Mouse (Mus musculus) heart, embryonic 14.5 days (tissue): ENCODE data around the gene Ccdc33. TPM values are rescaled to one million over a fixed set of nuclear protein-coding genes. Genes with fewer than 3 reads are reported as not detected.
A peak's percentile ranks its signal among the peaks of the same experiment; 100 is the strongest.

Experiments
- ATAC-seq: fragments of 200-750 bp; cut with Nextera tagmentation; 2 replicates; pipeline ENCODE4 v1.8.0; 2017; ENCODE audit warnings: low read depth, moderate TSS enrichment; ENCODE audit not compliant: insufficient number of reproducible peaks, insufficient read depth, low FRiP score
- H3K27ac ChIP-seq, 2 experiments: fragments of 200-500 bp in 1 of 2; fragments of 300-500 bp in 1 of 2; sonication (generic) in 1 of 2; replicated peaks in 1 of 2; 2 replicates each; pipeline ENCODE4 v1.5.1; 2012 to 2014; ENCODE audit warnings: low read depth in 2 of 2, low read length in 2 of 2, control low read depth in 1 of 2, mild to moderate bottlenecking in 1 of 2, mixed read lengths in 1 of 2; ENCODE audit not compliant: control insufficient read depth in 1 of 2, insufficient read depth in 1 of 2
- H3K27me3 ChIP-seq: fragments of 300-500 bp; sonication (generic); 2 replicates; pipeline ENCODE4 v1.6.1; 2014; ENCODE audit warnings: mild to moderate bottlenecking, low read length, control low read depth; ENCODE audit not compliant: control insufficient read depth, insufficient read depth
- H3K36me3 ChIP-seq: fragments of 300-500 bp; sonication (generic); 2 replicates; pipeline ENCODE4 v1.6.1; 2014; ENCODE audit warnings: mild to moderate bottlenecking, control low read depth, low read length, mixed read lengths; ENCODE audit not compliant: control insufficient read depth, insufficient read depth
- H3K4me1 ChIP-seq, 2 experiments: fragments of 200-500 bp in 1 of 2; fragments of 300-500 bp in 1 of 2; sonication (generic) in 1 of 2; 2 replicates each; pipeline ENCODE4 v1.6.1; 2012 to 2014; ENCODE audit warnings: low read length in 2 of 2, control low read depth in 1 of 2, mixed read lengths in 1 of 2; ENCODE audit not compliant: control insufficient read depth in 2 of 2, insufficient read depth in 2 of 2
- H3K4me2 ChIP-seq: fragments of 300-500 bp; sonication (generic); 2 replicates; pipeline ENCODE4 v1.6.1; 2014; ENCODE audit warnings: mild to moderate bottlenecking, low read length
- H3K4me3 ChIP-seq, 2 experiments: fragments of 200-500 bp in 1 of 2; fragments of 300-500 bp in 1 of 2; sonication (generic) in 1 of 2; 2 replicates each; pipeline ENCODE4 v1.5.1; 2012 to 2014; ENCODE audit warnings: low read length in 2 of 2, mild to moderate bottlenecking in 2 of 2, control low read depth in 1 of 2, low read depth in 1 of 2, moderate library complexity in 1 of 2; ENCODE audit not compliant: control insufficient read depth in 1 of 2, insufficient read depth in 1 of 2
- H3K9ac ChIP-seq: fragments of 300-500 bp; sonication (generic); 2 replicates; pipeline ENCODE4 v1.6.1; 2014; ENCODE audit warnings: mild to moderate bottlenecking, low read length
- H3K9me3 ChIP-seq: fragments of 300-500 bp; sonication (generic); 2 replicates; pipeline ENCODE4 v1.6.1; 2016; ENCODE audit warnings: low read length, control low read depth; ENCODE audit not compliant: control insufficient read depth
- WGBS: fragments of 180-500 bp; shearing (Covaris S2); extraction: QIAGEN DNeasy Blood & Tissue Kit; methylation state at CpG from one replicate; pipeline ENCODE4 v1.1.7; 2014; 5-methylcytosine and 5-hydroxymethylcytosine counted together
- polyA plus RNA-seq: library from polyadenylated mRNA; unstranded; fragments of >200 nt; fragmentation: Nextera tagmentation; extraction: Ambion mirVana; gene quantifications from 2 replicates; pipeline ENCODE4 v1.2.1, GENCODE M21; 2014

Gene Ccdc33
- polyA plus RNA-seq, 1 experiment from 2014 or later = not detected

DNA sequence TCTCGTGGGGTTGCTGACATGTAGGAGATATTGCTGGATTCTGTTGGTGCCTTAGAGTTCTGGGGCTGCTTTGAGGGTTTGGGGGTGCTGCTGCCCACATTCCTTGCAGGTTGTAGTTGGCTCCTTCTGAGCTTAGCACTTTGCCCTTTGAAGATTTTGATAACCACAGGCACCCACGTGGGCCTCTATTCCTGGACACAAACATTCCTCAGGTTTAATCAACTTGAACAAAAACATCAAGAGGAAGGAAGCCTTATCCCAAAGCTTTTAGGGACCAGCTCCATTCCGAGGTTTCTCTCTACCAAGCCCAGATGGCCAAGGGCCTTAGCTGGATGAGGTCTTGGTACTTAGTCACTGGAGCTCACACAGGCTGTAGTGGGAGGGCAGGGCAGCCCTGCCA, 12.3 kb upstream of the Ccdc33 start:
- ATAC-seq = no peak
- no peak overlapping the region for H3K27ac ChIP-seq

DNA sequence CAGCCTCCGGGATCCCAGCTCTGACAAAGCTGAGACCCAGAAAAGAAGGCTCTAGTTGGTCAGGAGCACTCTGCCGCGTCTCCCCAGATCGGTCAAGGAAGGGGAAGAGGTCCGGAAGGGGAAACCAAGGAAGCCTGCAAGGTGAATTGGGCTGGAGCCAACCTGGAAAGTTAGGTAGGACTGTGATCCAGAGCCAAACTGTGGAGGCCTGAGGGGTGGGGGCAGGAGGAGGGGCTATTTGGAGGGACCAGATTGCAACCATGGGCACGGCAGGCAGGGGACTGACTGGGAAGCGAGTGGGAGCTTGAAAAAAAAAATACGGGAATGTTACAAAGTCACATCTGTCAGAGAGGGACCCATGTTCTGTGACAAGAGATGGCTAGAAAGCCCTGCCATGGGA, 10.9 kb upstream of the Ccdc33 start:
- Histone ChIP-seq H3K9ac (no peak overlapping the region), H3K36me3 (no peaks in the 10 kb centered on the region), H3K9me3 (no peaks in the 10 kb centered on the region), H3K27me3 (peaks cover 42% of the 10 kb centered on the region), H3K4me2 (peak overlapping the region; percentile 21; the same call in 1 of the 2 replicates), H3K27ac (no peak overlapping the region), H3K4me1 (peaks cover 25 to 29% of the 10 kb centered on the region in 2 experiments; a peak in 3 of 4 replicates), H3K4me3 (no peak overlapping the region)
- WGBS = 23% methylated on average over 8 of the region's 8 CpGs
- ATAC-seq = no peak

More for the DNA sequence above, 12.3 kb upstream of the Ccdc33 start:
- no peaks in the 10 kb centered on the region for H3K36me3 ChIP-seq
- H3K9me3 ChIP-seq = no peaks in the 10 kb centered on the region
- no peak overlapping the region for H3K4me3 ChIP-seq
- H3K4me2 ChIP-seq = no peak overlapping the region
- peaks cover 53% of the 10 kb centered on the region for H3K27me3 ChIP-seq
- H3K9ac ChIP-seq = no peak overlapping the region
- peaks cover 25 to 31% of the 10 kb centered on the region in 2 experiments for H3K4me1 ChIP-seq
- 27% methylated on average over 3 of the region's 3 CpGs for WGBS

- peak overlapping the region; percentile 21; the same call in 1 of the 2 replicates for H3K4me2 ChIP-seq
- H3K9ac ChIP-seq = no peak overlapping the region
- 9% methylated on average over 13 of the region's 13 CpGs for WGBS
- no peaks in the 10 kb centered on the region for H3K9me3 ChIP-seq
- H3K36me3 ChIP-seq = no peaks in the 10 kb centered on the region
- H3K27me3 ChIP-seq = peaks cover 37% of the 10 kb centered on the region
- no peak overlapping the region for H3K4me3 ChIP-seq
- ATAC-seq = no peak
- peaks cover 25 to 29% of the 10 kb centered on the region in 2 experiments; a peak in 3 of 4 replicates for H3K4me1 ChIP-seq
- no peak overlapping the region for H3K27ac ChIP-seq
Measured at GRCm38 (mm10) chr9:58128926-58129413, 10.3 kb upstream of the Ccdc33 start.

DNA sequence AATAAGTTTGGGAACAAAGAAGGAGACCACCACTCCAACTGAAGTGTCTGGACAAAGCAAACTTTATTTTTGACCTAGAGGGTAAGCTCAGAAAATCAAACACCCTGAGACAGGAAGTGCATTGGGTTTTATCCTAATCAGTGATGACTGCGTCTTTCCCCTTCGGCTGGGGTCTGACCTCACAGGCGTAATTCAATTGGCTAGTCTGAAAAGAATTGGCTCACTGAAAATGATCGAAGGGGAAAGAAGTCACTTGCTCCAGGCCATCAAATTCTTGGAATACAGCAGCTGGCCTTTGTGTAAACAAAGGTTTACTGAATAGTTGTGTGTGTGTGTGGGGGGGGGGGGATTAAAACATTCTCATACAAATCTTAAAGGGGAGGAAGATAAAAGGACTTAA, 7.2 kb upstream of the Ccdc33 start:
- Histone ChIP-seq H3K27ac (no peak overlapping the region), H3K4me3 (no peak overlapping the region), H3K27me3 (peaks cover 31% of the 10 kb centered on the region), H3K36me3 (no peaks in the 10 kb centered on the region), H3K9me3 (no peaks in the 10 kb centered on the region), H3K4me1 (peaks cover 18% of the 10 kb centered on the region in 2 experiments; a peak in 3 of 4 replicates), H3K4me2 (no peak overlapping the region), H3K9ac (no peak overlapping the region)
- 60% methylated on average over 4 of the region's 4 CpGs for WGBS
- no peak for ATAC-seq

DNA sequence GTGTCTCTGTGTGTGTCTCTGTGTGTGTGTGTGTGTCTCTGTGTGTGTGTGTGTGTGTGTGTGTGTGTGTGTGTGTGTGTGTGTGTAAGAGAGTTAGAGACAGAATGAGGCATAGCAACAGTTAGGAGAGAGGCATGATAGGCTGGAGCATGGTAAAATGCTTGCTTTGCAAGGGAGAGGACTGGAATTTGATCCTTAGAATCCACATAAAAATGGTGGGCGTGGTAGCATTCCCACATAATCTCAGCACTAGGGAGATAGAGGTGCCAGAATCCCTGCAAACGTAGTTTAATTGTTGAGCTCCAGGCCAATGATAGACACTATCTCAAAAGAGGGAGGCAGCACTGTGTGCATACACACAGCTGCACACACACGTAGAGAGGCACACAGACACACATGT, 6.5 kb upstream of the Ccdc33 start:
- Histone ChIP-seq H3K36me3 (no peaks in the 10 kb centered on the region), H3K27ac (no peak overlapping the region), H3K27me3 (peaks cover 25% of the 10 kb centered on the region), H3K9me3 (no peaks in the 10 kb centered on the region), H3K4me1 (peaks cover 20% of the 10 kb centered on the region in 2 experiments; a peak in 3 of 4 replicates), H3K4me3 (no peak overlapping the region), H3K9ac (no peak overlapping the region), H3K4me2 (no peak overlapping the region)
- 43% methylated on average over 3 of the region's 3 CpGs for whole genome bisulfite sequencing
- no peak for ATAC-seq

DNA sequence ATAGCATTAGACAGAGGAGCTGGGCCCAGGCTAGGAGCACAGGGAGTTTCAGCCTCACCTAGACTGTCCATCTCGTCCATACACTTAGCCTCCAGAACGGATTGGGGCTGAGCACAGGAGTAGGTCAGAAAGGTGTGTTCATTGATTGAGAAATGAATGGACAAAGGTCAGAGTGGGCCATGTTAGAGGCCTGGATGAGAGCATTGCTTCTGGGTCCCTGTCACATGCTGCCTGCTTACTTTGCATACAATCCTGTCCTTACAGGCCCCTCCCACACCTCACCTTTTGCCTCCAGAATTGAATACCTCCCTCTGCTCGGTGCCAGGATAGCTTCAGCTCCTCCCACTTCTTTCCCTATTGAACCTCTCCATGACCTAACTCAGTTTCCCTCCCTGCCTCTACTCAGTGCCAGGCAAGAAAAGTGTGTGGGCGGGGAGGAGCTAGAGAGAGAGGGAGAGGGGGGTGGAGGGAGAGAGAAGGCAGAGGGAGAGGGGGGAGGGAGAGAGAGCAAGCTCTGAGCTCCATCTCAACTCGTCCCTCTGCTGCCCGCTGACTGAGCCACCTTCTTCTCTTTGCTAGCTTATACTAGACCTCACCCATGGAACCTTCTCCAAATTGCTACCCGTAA, 2.5 kb downstream of the Ccdc33 start:
- Histone ChIP-seq H3K9ac (no peak overlapping the region), H3K27me3 (peaks cover 53% of the 10 kb centered on the region), H3K4me2 (no peak overlapping the region), H3K4me3 (no peak overlapping the region), H3K4me1 (peaks cover 23 to 35% of the 10 kb centered on the region in 2 experiments), H3K27ac (no peak overlapping the region), H3K9me3 (no peaks in the 10 kb centered on the region), H3K36me3 (no peaks in the 10 kb centered on the region)
- 51% methylated on average over 7 of the region's 7 CpGs for WGBS
- ATAC-seq = no peak

- Histone ChIP-seq H3K4me2 (no peak overlapping the region), H3K36me3 (no peaks in the 10 kb centered on the region), H3K27ac (no peak overlapping the region), H3K9me3 (no peaks in the 10 kb centered on the region), H3K4me1 (peaks cover 22 to 31% of the 10 kb centered on the region in 2 experiments), H3K4me3 (no peak overlapping the region), H3K9ac (no peak overlapping the region), H3K27me3 (peaks cover 53% of the 10 kb centered on the region)
- WGBS = 27% methylated on average over 7 of the region's 7 CpGs
- no peak for ATAC-seq
Measured at GRCm38 (mm10) chr9:58115297-58115925, 3.2 kb downstream of the Ccdc33 start.
